Mouse (Mus musculus) layer of hippocampus, adult 9-10 months (tissue): ENCODE results near the gene Apbb2.

ENCODE experiments used
- DNase-seq: peaks from one replicate; pipeline ENCODE4 v3.0.0; 2022; ENCODE audit warnings: low spot score

Apbb2 gene

DNA sequence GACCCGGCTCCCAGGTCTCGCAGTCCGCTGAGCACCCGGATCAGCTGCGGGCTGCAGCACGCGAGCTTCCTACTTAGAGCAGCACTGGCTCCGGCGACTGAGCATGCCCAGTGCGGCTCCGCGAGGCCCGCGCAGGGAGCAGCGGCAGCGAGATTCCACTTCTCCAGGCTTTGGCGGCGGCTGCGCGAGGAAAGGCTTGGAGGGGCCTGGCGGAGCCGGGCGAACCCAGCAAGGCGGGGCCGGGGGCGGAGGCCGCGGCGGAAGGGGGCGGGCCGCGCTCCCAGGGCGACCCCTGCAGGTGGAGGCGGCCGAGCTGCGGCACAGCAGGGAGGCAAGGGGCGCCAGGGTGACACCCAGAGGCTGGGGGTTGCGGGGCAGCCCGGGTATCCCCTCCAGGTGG is at the start of gene Apbb2:
TSS of gene Apbb2 (minus strand) at position 188 of the 400 bp plus-strand sequence.
- DNase-seq: peak; percentile 80

DNA sequence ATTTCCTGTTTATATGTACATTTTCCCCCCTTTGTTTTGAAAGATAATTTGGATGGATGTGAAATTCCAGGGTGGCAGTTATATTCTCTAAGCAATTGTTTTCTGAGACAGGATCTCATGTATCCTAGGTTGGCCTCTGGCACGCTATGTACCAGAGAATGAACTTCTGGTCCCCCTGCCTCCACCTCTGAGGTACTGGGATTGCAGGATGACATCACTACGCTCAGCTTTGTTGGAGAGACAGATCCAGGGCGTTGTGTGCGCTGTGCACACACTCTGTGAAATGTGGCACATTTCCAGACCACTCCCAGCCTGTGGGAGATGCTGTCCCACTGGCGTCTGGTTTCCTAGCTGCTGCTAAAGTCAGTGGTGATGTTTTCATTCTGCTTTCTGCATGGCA is 35.6 kb upstream of the Apbb2 start:
- DNase-seq: no peak

DNA sequence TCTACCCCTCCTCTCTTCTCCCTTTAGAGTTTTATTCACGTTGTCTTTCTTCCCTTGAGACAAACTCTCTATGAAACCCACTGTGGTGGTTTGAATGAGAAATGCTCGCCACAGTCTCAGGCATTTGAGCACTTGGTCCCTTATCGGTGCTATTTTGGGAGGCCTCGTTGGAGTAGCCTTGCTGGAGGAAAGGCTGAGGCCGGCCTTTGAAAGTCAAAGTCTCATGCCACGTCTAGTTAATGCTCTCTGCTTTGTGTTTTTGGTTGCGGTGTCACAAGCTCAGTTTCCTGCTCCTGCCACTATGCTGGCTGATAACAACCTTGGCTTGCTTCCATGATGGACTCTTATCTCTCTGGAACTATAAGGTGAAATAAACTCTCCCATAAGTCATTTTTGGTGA is 28.9 kb upstream of the Apbb2 start:
- DNase-seq: no peak

DNA sequence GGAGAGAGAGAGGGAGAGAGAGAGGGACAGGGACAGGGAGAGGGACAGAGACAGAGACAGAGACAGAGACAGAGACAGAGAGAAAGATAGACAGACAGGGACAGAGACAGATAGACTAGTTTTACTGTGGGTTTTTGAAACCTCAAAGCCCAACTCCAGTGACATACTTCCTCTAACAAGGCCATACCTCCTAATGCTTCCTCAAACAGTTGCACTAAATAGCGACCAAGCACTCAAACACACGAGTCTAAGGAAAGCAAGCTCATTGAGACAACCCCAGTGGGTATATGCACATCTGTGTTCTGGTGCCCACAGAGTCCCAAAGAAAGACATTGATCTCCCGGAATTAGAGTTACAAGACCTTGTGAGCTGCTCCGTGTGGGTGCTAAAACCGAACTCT is 24.7 kb upstream of the Apbb2 start:
- DNase-seq: no peak

DNA sequence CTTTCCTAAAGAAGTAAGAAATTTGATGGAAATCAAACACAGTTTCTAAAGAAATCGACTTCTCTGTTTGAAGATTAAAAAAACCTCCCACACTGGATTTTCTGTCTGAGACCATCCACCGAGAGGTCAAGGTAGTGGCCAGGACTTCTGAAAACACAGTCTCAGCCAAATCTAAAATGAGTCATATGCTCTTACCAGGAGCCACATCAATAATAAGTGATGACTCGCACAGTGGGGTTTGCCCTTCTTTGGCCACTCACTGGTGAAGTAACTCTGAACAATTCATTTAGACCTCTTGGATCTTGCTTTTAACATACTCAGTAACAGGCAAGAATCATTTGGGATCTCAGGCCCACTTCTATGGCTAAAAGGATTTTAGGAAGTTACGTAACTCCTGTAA is 23.6 kb upstream of the Apbb2 start:
- DNase-seq: no peak

DNA sequence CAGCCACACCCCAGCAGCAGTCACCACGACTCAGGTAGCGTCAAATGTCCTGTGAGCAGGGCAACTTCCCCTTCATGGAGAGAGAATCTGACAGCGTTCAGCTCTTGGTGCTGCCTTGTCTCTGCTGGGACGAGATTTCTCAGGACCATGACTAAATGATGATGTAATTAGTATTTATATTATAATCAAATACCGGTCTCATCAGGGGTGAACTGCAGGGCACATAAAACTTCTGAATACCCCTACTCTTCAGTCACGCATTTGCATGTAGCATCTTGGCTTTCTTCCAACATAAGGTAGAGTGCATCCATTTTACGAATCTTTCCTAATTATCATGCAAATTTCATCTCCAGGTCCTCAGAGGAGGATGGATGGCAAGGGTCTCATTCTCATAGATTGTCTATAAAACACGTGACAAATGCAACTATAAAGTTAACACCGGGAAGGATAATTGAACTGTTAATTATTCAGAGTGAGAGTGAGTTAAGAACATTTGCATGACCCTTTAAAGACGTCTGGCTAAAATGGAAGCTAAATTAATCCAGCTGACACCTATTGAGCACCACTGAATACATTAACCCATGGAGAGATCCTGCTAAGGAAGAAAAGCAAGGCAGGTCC is 17.0 kb upstream of the Apbb2 start:
- DNase-seq: no peak

DNA sequence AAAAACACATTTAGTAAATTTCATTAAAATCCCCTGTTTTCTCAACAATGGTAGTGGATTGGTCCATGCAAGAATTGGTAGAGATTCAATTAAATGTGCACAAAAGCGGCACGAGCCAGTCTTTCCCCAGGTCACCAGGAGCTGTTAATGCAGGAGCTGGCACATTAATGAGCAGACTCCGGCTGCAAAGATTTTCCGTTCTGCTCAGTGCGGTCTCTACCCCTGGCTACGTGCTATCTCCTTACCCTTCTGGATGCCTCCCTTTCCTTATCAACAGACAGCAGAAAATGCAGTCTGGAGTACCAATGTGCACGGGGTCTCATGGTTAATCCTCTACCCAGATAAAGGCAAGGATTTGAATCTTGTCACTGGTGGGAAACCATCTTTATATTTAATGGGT is 9.2 kb upstream of the Apbb2 start:
- no peak for DNase-seq

DNA sequence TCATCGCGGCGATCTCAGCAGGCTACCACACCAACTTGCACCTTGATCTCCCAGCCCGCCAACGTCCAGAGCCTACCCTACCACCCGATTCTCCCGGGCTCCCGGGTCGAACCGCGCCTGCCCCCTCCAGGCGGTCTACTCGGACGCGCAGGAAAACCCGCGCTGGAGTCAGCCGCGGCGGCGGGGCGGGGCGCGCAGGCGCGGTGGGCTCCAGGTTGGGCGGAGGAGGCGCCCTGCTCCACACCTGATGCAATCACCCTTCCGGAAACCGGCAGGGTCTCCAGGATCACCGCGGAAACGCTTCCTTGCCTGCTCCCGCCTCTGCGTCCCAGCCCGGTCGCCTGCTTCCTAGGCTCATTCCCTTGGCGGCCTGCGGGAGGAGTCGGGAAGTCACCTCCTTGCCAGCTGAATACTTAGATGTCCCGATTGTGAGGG is 1.6 kb upstream of the Apbb2 start:
- no peak for DNase-seq

DNA sequence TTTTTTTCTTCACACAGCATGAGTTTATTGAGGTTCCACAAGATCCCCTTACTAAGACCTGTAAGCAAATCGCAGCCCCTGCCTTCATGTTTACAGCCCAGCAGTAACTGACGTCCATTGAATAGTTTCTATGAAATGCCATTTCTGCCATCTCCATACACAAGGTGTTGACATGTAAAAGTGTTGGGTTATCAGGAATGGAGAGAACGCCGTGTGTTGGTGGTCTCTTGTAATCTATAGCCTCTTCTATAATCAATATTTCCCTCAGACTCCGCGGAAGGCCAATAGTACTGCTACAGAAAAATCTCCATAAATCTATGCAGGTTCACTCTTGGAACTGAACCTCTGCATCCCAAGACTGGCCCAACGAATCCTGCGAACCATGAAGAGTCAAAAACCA is 1.1 kb upstream of the Apbb2 start:
- no peak for DNase-seq

DNA sequence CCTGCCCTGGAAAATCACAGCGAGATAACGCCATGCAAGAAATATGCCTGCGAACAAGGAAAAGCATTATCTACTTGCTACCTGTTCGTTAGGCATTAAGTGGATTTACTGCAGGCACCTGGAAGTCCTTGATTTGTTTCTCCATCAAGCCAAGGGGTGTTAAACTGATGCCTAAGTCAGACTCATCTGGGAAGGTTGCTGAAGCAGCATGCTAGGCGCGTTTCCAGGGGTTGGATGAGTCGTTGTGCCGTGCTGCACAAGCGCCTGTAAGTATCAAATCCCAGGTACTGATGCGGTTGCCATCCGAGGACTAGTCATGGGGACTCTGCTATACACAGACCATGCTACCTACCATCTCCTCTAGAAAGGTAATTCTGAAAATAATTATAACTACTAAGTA is 611 bp upstream of the Apbb2 start:
- DNase-seq: no peak

DNA sequence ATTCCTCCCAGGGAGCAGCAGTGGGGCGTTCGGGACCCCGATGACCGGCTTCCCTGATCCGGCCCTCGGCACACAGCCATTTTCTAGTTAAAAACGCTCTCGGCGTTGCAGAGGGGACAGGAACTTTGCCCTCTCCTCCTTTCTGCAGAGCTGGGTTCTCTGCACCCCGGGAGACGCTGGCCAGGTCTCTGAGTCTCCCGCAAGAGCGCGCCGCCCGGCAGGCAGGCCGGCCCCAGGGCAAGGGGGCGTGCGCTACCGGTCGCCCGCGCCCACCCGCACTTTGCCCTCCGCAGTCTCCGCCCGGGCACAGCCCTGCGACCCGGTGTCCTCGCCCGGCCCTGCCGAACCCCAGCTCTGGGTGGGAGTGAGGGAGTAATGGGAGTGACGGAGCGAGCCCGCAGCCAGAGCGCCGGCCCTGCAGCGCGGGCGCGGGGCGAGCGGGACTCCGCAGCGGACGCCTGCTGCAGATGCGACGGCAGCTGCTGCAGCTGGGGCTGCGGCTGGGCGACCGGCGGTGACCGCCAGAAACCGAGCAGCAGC is 593 bp downstream of the Apbb2 start:
- no peak for DNase-seq

DNA sequence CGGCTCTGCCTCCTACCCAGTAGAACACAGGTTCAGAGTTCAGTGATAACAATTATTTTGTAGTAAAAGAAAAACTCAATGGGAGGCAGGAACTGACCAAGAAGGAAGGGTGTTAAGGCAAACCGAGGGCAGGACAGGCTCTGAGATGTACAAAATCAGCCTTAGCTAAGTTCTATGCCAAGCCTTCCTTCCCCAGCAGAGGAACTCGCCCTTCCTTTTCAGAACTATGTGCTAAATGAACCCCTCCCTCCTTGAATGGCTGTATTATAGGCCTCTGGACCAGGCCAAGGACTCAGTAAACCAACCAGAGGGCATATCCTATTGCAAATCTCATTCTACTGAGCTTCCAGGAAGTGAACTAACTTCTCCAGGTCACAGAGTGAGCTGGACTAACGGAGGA is 3.6 kb downstream of the Apbb2 start:
- DNase-seq: no peak

DNA sequence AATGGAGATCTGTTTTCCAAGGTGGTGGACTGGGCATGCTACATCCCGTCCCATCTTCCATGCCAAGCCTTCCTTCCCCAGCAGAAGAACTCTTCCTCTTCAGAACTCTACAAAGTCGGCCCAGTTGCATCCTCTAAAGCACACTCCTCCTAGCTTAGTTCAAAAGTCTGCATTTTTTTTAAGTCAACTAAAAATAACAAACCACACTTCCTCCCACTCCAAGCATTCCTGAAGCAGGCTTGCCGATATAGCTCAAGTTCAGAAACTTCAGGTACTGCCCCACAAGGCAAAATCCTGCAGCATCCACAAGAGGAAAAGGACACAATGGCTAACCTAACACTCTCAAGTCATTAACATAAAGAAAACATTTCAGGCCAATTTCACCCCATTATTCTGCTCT is 4.9 kb downstream of the Apbb2 start:
- DNase-seq: no peak

DNA sequence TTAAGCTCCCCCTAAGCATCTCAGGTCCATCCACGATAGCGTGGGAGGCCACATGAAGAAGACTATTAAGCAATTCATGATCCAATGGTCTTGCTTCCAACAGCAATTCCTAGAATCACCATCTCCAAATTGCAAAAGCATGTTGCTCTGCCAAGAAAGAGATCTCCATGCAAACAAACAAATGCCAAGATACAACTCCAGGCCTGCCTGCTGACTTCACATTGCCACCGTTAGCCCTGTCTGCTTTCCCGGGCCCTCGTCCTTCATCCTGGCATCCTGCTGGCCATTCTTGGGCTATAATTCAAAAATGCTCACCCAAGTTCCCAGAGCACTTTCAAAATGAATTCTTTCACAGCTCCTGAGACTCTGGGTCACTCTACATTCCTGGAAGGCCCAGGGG is 5.6 kb downstream of the Apbb2 start:
- no peak for DNase-seq

DNA sequence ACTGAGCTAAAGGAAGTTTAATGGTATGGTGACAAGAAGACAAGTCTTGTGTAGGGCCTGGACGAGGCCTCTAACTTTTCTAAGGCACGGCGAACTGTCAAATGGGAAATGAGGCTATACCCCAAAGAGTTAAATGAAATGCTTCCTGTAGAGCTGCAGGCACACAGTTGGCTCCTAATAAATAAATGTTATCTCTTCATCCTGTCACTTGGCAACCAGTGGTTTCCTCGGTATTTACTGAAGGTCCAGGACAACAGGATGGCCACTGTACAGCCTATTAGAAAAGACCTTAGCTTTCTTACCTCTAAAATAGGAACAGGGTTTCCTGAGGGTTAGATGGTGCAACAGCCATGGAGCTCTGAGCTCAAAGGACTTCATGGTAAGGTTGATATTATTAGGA is 6.7 kb downstream of the Apbb2 start:
- DNase-seq: no peak

DNA sequence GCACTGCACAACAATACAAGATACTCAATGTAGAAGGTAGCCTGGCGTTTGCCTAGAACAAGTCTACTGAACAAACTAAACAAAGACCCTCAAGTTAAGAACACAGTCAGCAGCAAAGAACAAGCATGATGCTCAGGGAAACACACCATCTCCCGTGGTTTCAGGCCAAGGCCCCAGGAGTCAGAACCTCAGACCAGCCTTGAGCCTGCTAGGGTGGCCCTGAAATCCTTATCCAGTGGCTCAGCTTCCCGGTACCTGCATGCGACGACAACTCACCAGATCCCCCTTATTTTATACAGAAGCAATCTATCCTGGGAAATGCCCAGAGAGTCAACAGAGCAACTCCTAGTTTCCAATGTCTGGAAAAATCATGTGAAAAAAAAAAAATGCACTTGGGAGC is 7.2 kb downstream of the Apbb2 start:
- DNase-seq: no peak

DNA sequence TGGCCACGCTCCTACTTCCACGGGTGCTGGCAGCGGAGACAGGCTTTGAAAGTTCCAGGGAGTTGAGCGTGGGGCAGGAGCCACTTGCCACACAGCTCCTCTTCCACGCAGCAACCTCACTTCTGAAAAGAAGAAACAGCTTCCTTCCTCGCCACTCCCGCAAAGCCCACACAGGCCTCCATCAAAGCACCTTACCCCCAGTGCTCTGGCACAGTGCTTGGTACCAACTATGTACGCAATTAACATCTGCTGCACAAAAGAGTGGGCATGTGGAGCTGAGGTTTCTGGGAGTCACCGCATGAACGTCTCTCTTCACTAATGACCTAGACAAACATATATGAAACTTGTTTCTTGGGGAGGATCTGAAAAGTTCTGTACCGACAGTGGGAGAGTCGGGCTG is 8.3 kb downstream of the Apbb2 start:
- no peak for DNase-seq

DNA sequence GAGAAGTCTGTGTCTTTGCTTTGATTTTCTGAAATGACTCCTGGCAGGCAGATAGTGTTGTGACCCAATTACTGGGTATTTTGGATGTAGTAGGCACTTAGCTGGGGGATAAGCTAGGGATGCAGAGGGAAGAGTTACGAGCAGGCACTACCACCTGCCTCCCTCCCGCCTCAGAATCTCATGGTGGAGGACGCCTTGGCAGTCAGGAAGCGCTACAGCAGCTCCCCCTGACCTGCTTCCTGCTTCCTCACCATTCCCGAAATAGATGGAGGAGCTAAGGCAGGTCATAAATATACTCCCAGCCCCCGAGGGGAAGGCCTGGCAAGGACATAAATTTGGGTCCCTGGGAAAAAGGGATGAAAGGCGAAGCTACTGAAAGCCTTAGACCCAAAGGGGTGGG is 9.3 kb downstream of the Apbb2 start:
- no peak for DNase-seq

DNA sequence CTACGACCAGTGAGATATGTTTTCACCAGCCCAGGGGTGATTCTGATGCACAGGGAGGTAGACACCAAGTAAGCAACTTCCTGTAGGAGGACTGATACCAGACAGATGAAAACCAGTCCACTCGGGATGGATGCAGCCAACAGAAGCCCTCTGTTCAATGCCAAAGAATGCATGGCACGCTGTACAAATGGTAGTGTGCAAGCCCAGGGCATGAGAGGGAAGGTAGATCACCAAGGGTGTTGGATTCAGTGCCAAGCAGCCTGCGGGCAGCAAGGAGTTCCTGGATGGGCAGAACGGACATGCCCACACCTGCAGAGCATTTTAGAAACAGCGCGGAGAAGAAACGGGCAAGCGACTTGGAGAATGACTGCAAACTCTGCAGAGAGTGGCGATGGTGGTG is 10.8 kb downstream of the Apbb2 start:
- DNase-seq: no peak

DNA sequence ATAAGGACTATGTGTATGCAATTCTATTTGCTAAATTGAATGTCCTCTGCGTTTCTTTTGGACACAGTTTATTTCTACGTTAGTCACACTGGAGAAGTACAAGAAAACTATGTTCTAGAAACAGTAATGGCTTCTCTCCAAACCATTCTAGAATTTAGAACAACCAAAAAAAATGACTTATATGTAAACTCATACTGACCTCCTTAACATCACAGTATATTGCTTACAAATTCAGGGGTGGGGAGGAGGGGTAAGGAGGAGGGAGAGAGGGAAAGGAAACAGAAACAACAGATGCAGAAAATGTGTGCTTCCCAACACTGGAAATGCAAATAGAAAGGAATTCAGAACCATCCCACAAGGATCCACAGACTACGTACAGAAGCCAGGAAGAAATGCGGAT is 11.4 kb downstream of the Apbb2 start:
- DNase-seq: no peak

DNA sequence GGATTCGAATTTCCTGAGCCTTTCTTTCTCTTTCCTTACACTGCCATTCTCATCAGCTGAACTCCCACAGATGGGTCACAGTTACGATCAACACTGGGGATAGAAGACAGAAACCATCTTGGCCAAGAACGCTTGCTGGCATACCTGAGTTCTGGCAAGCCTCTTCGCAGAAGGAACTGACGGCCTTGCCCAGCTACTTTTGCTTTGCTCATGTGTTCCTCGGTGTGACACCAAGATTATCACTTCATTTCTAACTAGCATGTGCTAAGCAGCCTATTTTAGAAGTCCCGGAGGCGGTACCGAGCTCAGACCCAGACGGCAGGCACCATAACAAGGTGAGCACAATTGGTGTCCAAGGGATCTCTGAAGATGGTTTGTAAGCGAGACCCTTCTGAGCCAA is 12.9 kb downstream of the Apbb2 start:
- no peak for DNase-seq

DNA sequence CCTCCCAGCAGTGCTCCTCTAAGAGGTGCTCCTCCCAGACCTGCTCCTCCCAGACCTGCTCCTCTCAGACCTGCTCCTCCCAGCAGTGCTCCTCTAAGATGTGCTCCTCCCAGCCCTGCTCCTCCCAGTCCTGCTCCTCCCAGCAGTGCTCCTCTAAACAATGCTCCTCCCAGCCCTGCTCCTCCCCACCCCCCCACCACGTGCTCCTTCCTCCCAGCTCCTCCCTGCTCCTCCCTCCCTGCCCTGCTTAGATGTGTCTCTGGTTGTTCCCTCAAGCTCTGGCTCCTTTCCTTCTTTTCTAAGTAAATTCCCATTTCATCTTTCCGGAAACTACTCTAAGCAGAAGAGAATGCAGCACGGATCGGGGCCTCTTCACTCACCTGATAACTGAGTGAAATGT is 14.2 kb downstream of the Apbb2 start:
- DNase-seq: no peak

DNA sequence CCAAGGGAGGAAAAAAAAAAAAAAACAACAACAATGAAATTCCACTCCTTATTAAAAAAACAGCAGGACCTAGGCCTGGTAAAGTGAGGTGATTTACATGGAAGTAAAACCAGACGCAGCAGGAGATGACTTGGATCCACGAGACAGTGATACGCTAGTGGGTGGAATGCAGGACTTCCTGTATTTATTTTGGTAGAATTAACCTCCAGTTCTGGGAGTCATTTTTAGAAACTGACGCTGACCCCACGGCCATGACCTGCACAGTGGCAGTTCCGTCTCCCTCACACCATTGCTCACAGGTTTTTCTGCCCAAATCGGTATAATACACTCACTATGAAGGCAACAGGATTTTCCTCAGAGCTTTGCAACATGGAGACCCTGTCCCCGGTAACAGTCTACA is 14.8 kb downstream of the Apbb2 start:
- DNase-seq: no peak

DNA sequence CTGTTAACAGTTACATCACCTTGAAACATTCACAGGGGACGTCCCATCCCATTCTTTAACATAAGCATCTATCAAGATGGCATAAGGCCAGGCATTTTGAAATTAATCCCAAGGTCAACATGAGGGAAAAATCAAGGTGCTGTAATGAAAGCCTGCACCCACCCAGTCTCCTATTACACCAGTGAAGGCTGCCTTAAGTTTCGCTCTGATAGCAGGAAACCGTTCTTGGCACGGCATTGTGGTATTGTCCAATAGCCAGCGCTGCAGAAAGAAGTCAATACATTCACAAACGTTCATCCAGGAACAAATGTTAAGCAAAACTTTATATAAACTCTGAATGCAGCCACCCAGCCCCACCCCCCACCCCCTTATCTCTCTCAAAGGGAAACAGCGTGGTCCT is 15.4 kb downstream of the Apbb2 start:
- DNase-seq: no peak
